Mouse (Mus musculus): ENCODE data around the gene Astn2. TPM values are rescaled to one million over a fixed set of nuclear protein-coding genes. Genes with fewer than 3 reads are reported as not detected.

Astn2 gene
- polyA plus RNA-seq, 1 experiment from 2014 or later, result 0.01 TPM

- WGBS (ENCODE audit: insufficient replicate concordance), result 68% methylated on average over 3 of the region's 3 CpGs
- no peaks in the 10 kb centered on the region for H3K27me3 ChIP-seq
- H3K4me3 ChIP-seq (replicated peaks), result no peak overlapping the region
- H3K36me3 ChIP-seq (replicated peaks), result no peaks in the 10 kb centered on the region
- no peak overlapping the region for H3K9ac ChIP-seq
- H3K4me1 ChIP-seq (replicated peaks), result no peaks in the 10 kb centered on the region
- no peaks in the 10 kb centered on the region for H3K9me3 ChIP-seq (replicated peaks)
- H3K4me2 ChIP-seq, result no peak overlapping the region
- ATAC-seq (ENCODE audit: insufficient read depth), result no peak
- no peak overlapping the region for H3K27ac ChIP-seq (replicated peaks)
Observed at GRCm38 (mm10) chr4:65430804-65431203, 973.6 kb downstream of the Astn2 start.

DNA sequence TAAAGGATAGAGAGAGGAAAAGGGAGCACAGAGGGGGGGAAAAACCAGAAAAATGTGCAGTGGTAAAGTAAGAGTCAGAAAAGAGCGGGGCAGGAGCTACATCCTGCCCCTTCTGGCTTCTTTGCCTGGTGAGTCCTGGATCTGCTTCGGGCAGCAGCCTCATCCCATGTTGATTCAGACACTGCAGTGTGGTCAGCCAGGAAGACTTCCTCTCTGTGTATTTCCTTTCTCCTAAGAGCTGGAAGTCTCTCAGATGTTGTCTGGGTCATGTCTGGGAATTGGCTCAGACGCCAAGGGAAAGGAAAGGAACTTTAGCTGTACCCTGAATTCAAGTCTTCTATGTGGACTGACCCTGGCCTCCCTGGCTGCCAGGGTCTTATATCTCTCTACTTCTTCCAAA is 976.9 kb downstream of the Astn2 start:
- H3K4me2 ChIP-seq, result no peak overlapping the region
- H3K27me3 ChIP-seq, result no peaks in the 10 kb centered on the region
- H3K4me3 ChIP-seq (replicated peaks), result no peak overlapping the region
- no peaks in the 10 kb centered on the region for H3K36me3 ChIP-seq (replicated peaks)
- ATAC-seq (ENCODE audit: insufficient read depth), result no peak
- H3K9ac ChIP-seq, result no peak overlapping the region
- H3K27ac ChIP-seq (replicated peaks), result no peak overlapping the region
- WGBS (ENCODE audit: insufficient replicate concordance), result 45% methylated on average over 3 of the region's 3 CpGs
- no peaks in the 10 kb centered on the region for H3K9me3 ChIP-seq (replicated peaks)
- H3K4me1 ChIP-seq (replicated peaks), result no peaks in the 10 kb centered on the region

- no peaks in the 10 kb centered on the region for H3K9me3 ChIP-seq (replicated peaks)
- no peak overlapping the region for H3K4me2 ChIP-seq
- no peak for ATAC-seq (ENCODE audit: insufficient read depth)
- 69% methylated on average over 5 of the region's 5 CpGs for WGBS (ENCODE audit: insufficient replicate concordance)
- H3K36me3 ChIP-seq (replicated peaks), result no peaks in the 10 kb centered on the region
- H3K4me1 ChIP-seq (replicated peaks), result no peaks in the 10 kb centered on the region
- no peak overlapping the region for H3K4me3 ChIP-seq (replicated peaks)
- H3K9ac ChIP-seq, result no peak overlapping the region
- no peak overlapping the region for H3K27ac ChIP-seq (replicated peaks)
- H3K27me3 ChIP-seq, result no peaks in the 10 kb centered on the region
Observed at GRCm38 (mm10) chr4:65426437-65426836, 978.0 kb downstream of the Astn2 start.

- Histone ChIP-seq H3K4me2 (no peak overlapping the region), H3K27ac (replicated peaks) (no peak overlapping the region), H3K9ac (no peak overlapping the region), H3K36me3 (replicated peaks) (no peaks in the 10 kb centered on the region), H3K4me3 (replicated peaks) (no peak overlapping the region), H3K9me3 (replicated peaks) (no peaks in the 10 kb centered on the region), H3K4me1 (replicated peaks) (no peaks in the 10 kb centered on the region), H3K27me3 (no peaks in the 10 kb centered on the region)
- WGBS (ENCODE audit: insufficient replicate concordance), result 58% methylated on average over 3 of the region's 3 CpGs
- no peak for ATAC-seq (ENCODE audit: insufficient read depth)
Observed at GRCm38 (mm10) chr4:65423068-65423625, 981.3 kb downstream of the Astn2 start.

DNA sequence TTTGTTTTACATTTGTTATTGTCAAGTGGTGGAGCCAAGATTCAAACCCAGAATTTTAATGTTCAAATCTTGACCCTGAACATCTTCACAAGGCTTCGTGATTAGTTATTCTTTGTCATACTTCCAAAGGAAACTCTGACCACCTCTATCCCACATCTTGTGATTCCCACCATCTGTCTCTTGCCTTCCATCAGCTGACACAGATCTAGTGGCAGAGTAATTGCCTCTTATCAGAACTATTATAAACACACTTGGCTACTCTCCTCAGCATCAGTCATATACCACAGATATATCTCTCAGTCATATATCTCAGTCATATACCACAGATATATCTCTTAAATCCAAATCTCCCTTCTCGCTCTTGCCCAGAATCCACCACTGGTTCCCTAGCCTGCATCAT is 983.1 kb downstream of the Astn2 start:
- no peak for ATAC-seq (ENCODE audit: insufficient read depth)

GRCm38 (mm10) chr4:65420511-65420931 is 983.9 kb downstream of the Astn2 start:
- Histone ChIP-seq H3K9me3 (replicated peaks) (no peaks in the 10 kb centered on the region), H3K4me3 (replicated peaks) (no peak overlapping the region), H3K27ac (replicated peaks) (no peak overlapping the region; the same call in 1 of the 2 replicates), H3K4me2 (no peak overlapping the region), H3K36me3 (replicated peaks) (no peaks in the 10 kb centered on the region), H3K27me3 (no peaks in the 10 kb centered on the region), H3K9ac (no peak overlapping the region), H3K4me1 (replicated peaks) (no peaks in the 10 kb centered on the region)
- WGBS (ENCODE audit: insufficient replicate concordance), result 32% methylated on average over 3 of the region's 3 CpGs
- peak; percentile 34; the same call in 1 of the 2 replicates for ATAC-seq (ENCODE audit: insufficient read depth)

More for the DNA sequence above, 983.1 kb downstream of the Astn2 start:
- no peak overlapping the region for H3K9ac ChIP-seq
- H3K4me1 ChIP-seq (replicated peaks), result no peaks in the 10 kb centered on the region
- H3K36me3 ChIP-seq (replicated peaks), result no peaks in the 10 kb centered on the region
- H3K4me3 ChIP-seq (replicated peaks), result no peak overlapping the region
- 52% methylated on average over 2 of the region's 2 CpGs for WGBS (ENCODE audit: insufficient replicate concordance)
- H3K27me3 ChIP-seq, result no peaks in the 10 kb centered on the region
- H3K9me3 ChIP-seq (replicated peaks), result no peaks in the 10 kb centered on the region
- H3K4me2 ChIP-seq, result no peak overlapping the region
- H3K27ac ChIP-seq (replicated peaks), result no peak overlapping the region

- no peaks in the 10 kb centered on the region for H3K9me3 ChIP-seq (replicated peaks)
Observed at GRCm38 (mm10) chr4:65415507-65415906, 988.9 kb downstream of the Astn2 start.

DNA sequence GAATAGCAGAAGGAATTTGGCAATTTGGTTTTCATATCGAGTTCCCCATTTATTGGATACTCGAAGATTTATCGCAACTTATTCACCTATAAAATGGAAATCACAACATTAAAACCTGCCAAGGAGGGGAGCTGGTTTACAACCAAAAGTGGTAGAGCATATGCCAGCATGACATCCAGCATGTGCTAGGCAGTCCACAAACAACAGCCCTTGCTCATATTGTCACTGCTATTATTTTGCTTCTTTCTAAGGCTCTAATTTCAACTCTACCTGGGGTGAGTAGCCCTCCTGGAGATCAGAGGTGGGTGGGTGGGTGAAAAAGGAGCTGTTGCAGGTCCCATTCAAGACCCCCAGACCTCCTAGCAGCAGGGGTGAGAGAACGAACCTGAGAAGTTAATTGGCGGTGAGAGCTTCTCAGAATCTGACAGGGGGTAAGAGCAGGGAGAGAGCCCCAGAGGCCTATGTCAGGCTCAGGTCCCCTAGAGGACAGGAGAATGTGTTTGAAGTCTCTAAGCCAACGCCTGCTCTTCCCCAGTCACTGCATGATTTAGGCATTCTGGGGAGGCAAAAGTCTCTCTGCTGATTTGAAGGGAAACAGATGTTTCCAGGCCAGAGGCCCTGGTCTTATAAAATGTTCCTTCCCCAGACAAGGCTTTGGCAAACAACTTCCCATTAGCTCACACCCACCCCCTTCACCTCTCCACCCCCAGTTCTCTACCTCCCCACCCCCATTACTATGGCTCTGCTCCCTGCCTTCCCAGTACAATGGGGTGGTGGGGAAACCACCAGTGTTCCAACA is 1001.4 kb downstream of the Astn2 start:
- H3K4me3 ChIP-seq (replicated peaks), result no peak overlapping the region
- H3K27me3 ChIP-seq, result no peaks in the 10 kb centered on the region
- H3K4me2 ChIP-seq, result no peak overlapping the region
- no peaks in the 10 kb centered on the region for H3K9me3 ChIP-seq (replicated peaks)
- no peaks in the 10 kb centered on the region for H3K4me1 ChIP-seq (replicated peaks)
- ATAC-seq (ENCODE audit: insufficient read depth), result no peak
- 45% methylated on average over 6 of the region's 6 CpGs for WGBS (ENCODE audit: insufficient replicate concordance)
- H3K36me3 ChIP-seq (replicated peaks), result no peaks in the 10 kb centered on the region
- H3K27ac ChIP-seq (replicated peaks), result no peak overlapping the region
- no peak overlapping the region for H3K9ac ChIP-seq

More at GRCm38 (mm10) chr4:65415507-65415906, 988.9 kb downstream of the Astn2 start:
- H3K4me3 ChIP-seq (replicated peaks), result no peak overlapping the region
- no peaks in the 10 kb centered on the region for H3K27me3 ChIP-seq
- WGBS (ENCODE audit: insufficient replicate concordance), result 56% methylated on average over 4 of the region's 4 CpGs
- H3K36me3 ChIP-seq (replicated peaks), result no peaks in the 10 kb centered on the region
- no peak overlapping the region for H3K4me2 ChIP-seq
- no peak for ATAC-seq (ENCODE audit: insufficient read depth)
- H3K9ac ChIP-seq, result no peak overlapping the region
- H3K4me1 ChIP-seq (replicated peaks), result no peaks in the 10 kb centered on the region
- no peak overlapping the region for H3K27ac ChIP-seq (replicated peaks)

DNA sequence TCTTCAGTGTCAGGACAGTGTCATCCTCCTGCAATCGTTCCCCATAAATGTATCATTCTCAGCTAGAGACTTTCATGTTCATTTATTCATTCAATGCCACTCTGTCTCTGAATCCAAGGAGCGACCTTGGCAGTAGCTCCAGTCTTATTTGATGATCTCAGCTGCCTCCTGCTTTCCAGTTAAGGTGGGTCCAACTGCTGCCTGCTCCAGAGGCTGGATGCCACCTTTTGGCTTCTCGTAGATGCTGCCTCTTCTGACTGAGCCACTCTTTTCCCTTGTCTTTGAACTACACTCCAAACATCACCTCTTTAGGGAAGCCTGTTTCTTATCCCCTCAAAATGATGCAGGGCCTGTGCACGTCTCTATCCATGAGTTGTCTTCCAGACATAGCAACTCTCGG is 1002.1 kb downstream of the Astn2 start:
- 61% methylated on average over 5 of the region's 5 CpGs for WGBS (ENCODE audit: insufficient replicate concordance)
- no peaks in the 10 kb centered on the region for H3K9me3 ChIP-seq (replicated peaks)
- no peak for ATAC-seq (ENCODE audit: insufficient read depth)
- H3K4me3 ChIP-seq (replicated peaks), result no peak overlapping the region
- H3K4me1 ChIP-seq (replicated peaks), result no peaks in the 10 kb centered on the region
- H3K27ac ChIP-seq (replicated peaks), result no peak overlapping the region
- no peaks in the 10 kb centered on the region for H3K27me3 ChIP-seq
- H3K36me3 ChIP-seq (replicated peaks), result no peaks in the 10 kb centered on the region
- no peak overlapping the region for H3K4me2 ChIP-seq
- H3K9ac ChIP-seq, result no peak overlapping the region

DNA sequence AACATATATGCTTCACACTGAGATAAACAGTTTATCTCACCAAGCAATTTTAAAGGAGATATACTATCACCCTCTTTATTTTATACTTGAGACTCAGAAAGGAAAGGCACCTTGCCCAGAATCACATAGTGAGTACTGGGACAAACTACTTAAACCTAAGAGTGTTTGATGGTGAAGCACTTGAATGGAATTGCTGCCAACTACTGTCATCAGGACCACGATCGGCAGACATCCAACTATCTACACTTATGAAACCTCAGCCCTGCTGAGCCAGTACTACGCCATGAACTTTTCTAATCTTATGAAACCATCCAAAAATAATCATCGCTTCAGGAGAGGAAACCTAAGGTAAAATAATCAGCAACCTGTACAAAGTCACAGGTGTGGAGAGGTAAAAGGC is 1005.0 kb downstream of the Astn2 start:
- H3K27me3 ChIP-seq, result no peaks in the 10 kb centered on the region
- H3K9ac ChIP-seq, result no peak overlapping the region
- no peak overlapping the region for H3K27ac ChIP-seq (replicated peaks)
- H3K9me3 ChIP-seq (replicated peaks), result no peaks in the 10 kb centered on the region
- no peak overlapping the region for H3K4me3 ChIP-seq (replicated peaks)
- no peak for ATAC-seq (ENCODE audit: insufficient read depth)
- no peaks in the 10 kb centered on the region for H3K36me3 ChIP-seq (replicated peaks)
- no peak overlapping the region for H3K4me2 ChIP-seq
- H3K4me1 ChIP-seq (replicated peaks), result no peaks in the 10 kb centered on the region
- WGBS (ENCODE audit: insufficient replicate concordance), result 80% methylated on average over 4 of the region's 4 CpGs

DNA sequence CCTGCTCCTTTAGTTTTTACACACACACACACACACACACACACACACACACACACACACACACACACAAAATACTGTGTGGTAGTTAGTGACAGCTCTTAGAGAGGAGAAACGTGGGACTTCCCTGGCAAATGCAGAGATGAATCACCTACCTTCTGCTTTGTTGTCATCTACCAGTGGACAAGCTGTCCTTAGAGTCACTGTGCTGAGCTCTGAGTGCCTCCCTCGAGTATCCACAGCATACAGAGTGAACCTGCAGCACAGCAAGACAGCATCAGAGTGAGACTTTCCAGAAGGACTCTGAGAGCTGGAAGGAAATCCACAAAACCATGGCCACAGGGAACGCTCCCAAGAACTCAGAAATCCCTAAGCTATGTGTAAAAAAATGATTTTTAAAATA is 1007.6 kb downstream of the Astn2 start:
- no peak for ATAC-seq (ENCODE audit: insufficient read depth)
- 46% methylated on average over 3 of the region's 3 CpGs for WGBS (ENCODE audit: insufficient replicate concordance)
- H3K36me3 ChIP-seq (replicated peaks), result no peaks in the 10 kb centered on the region
- H3K4me2 ChIP-seq, result no peak overlapping the region
- no peak overlapping the region for H3K27ac ChIP-seq (replicated peaks)
- no peak overlapping the region for H3K9ac ChIP-seq
- H3K4me1 ChIP-seq (replicated peaks), result no peaks in the 10 kb centered on the region
- no peaks in the 10 kb centered on the region for H3K9me3 ChIP-seq (replicated peaks)
- no peaks in the 10 kb centered on the region for H3K27me3 ChIP-seq
- no peak overlapping the region for H3K4me3 ChIP-seq (replicated peaks)
